Mouse (Mus musculus) layer of hippocampus, postnatal 14 days (tissue): ENCODE results near the gene Zbed5. TPM values are rescaled to one million over a fixed set of nuclear protein-coding genes. Genes with fewer than 3 reads are reported as not detected.

Source experiments
- DNase-seq, 2 experiments: peaks; one replicate each; pipeline ENCODE4 v3.0.0; 2021 to 2022; ENCODE audit warnings: low spot score in 2 of 2, mixed read lengths in 1 of 2
- total RNA-seq, 2 experiments: library from RNA; stranded (reverse); gene quantifications; 2 replicates each; pipeline ENCODE4 v1.2.3; 2021

Gene Zbed5
- total RNA-seq, 2 experiments from 2014 or later, result 4.2 to 4.6 TPM

DNA sequence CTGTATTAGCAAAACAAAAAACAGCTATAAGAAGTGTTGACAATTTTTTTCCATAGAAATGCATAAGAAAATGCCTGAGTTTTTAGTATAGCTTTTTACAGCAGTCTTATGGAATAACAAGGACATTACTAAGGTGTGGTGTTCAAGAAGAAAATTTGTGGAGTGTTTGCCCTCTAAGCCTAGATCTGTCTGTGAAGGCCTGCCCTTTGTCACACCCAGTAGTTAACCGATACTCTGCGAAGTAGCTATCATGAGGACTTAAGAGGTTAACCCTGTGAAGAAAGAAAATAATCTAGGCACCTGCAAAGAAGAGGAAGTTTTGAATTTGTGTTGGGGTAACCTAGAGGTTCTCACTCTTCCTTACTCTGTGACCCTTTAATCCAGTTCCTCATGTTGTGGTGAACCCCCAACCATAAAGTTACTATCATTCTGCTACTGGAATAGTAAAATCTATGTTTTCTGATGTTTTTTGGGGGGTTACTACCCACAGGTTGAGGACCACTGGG is 52.1 kb downstream of the Zbed5 start:
- no peak for DNase-seq

DNA sequence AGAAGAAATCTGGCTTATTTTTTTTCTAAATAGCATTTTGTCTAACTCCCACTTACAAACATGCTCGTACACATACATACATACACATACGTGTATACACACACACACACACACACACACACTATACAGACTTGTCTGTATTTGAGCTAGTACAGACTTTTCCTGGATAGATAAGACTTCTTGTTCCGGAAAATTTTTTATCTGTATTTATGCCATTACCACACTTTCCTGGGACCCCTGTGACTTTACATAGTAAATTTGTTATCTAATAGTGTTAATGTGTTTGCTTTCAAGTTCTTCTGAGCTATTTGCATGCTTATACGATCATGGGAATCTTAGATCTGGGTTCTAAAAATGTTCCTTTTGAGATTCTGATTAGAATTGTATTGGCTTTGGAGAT is 56.6 kb downstream of the Zbed5 start:
- no peak for DNase-seq

Other genes with a start within 250 kb of the Zbed5 start
- gene Zfp11, start 225.6 kb upstream of the Zbed5 start, total RNA-seq, result 1 to 10 TPM; 5.9 to 6.2 TPM
- gene Sept14, start 187.2 kb upstream of the Zbed5 start, total RNA-seq, result not detected
- gene Mrps17, start 180.2 kb upstream of the Zbed5 start, total RNA-seq, result 10 to 100 TPM; 70.8 to 73.2 TPM
- 10 to 100 TPM; 81.8 to 88.3 TPM for gene Nipsnap2, start 170.7 kb upstream of the Zbed5 start, total RNA-seq
- gene Psph, start 108.3 kb upstream of the Zbed5 start, total RNA-seq, result 10 to 100 TPM; 29.6 to 30.2 TPM
- 10 to 100 TPM; 18.8 to 19.3 TPM for gene Sumf2, start 48.7 kb upstream of the Zbed5 start, total RNA-seq
- gene Chchd2, start 8.3 kb upstream of the Zbed5 start, total RNA-seq, result 100 to 1,000 TPM; 412 to 435 TPM
- 10 to 100 TPM; 19.7 to 20.3 TPM for gene Phkg1, start 2.8 kb downstream of the Zbed5 start, total RNA-seq
- 1 to 10 TPM; 2.1 to 2.4 TPM for gene Nupr1l, start 12.8 kb downstream of the Zbed5 start, total RNA-seq
- gene Vkorc1l1, start 46.2 kb downstream of the Zbed5 start, total RNA-seq, result 10 to 100 TPM; 41.5 to 43.9 TPM
- 10 to 100 TPM; 13.1 to 13.7 TPM for gene Gusb, start 107.3 kb downstream of the Zbed5 start, total RNA-seq
- gene Asl, start 133.5 kb downstream of the Zbed5 start, total RNA-seq, result 10 to 100 TPM; 19.2 to 21.5 TPM
- 10 to 100 TPM; 29.9 to 34.0 TPM for gene Crcp, start 133.6 kb downstream of the Zbed5 start, total RNA-seq
- 10 to 100 TPM; 47.3 to 48.8 TPM for gene Tpst1, start 177.6 kb downstream of the Zbed5 start, total RNA-seq
- gene Kctd7, start 249.1 kb downstream of the Zbed5 start, total RNA-seq, result 10 to 100 TPM; 11.5 to 13.3 TPM